Mouse (Mus musculus) ovary, postnatal 14 days (tissue): ENCODE measurements at regions not wholly inside any gene's neighbourhood (a gene's known extent, or its start where the extent isn't known, plus 50 kb on each side); places are given as distances from the start of the nearest gene placed in this dataset.

Experiments
- DNase-seq: peaks from one replicate; pipeline ENCODE4 v3.0.0; 2022; ENCODE audit warnings: low spot score

DNA sequence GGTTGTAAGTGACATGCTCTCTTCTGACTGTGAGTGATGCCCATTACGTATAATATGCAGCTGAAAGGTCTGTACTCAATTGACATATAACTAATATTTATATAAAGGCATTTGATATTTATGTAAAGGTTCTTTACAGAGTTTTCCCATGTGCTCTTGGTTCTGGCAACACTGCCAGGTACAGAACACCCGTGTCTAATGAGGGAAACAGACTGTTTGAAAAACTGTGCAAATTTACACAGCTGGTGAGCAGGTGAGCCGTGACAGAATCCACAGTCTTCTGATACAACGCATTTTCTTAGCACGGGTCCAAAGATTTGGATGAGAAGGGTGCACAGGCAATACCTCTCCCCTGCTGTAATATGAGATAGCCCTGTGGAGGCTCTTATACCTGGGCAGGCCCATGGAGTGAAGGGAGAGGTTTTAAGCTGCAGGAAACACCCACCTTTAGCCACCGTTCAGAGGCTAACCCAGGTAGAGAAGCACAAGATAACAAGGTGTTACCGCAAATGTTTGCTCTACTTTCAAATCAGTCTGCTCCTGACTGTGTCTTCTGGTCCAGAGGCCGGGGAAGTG, 161.0 kb downstream of the Foxo1 start:
- DNase-seq: no peak

DNA sequence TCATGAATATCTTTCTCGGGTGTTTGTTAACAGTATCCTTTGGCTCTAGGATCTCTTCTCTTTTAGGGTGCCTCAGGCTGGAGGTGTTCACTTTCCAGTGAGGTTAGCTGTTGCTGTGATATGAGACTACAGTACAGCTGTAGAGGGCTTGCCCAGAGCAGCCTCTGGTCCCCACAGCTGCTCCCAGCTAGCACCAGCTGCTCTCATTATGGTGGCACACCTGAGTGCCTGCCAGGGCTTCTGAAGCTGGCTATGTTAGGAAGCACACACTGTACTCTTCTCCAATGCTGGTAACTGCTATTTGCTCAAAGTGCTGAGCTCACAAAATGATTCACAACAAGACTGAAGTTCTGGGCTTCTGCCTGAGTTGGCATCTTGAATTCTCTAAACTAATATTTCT, 154.7 kb downstream of the Foxo1 start:
- DNase-seq: no peak

DNA sequence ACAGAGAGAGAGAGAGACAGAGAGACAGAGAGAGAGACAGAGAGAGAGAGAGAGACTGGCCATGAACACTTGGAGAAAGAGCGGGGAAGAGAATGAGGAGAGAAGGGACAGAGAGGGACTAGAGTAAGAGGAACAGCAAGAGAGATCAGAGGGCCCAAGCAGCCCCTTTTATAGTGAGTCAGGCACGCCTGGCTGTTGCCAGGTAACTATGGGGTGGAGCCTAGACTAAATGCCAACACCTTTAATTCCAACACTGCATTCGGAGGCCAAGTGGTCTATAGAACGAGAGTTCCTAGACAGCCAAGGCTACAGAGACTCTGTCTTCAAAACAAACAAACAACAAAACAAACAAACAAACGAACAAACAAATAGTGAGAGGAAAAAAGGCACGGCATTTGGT, 148.1 kb downstream of the Foxo1 start:
- no peak for DNase-seq

DNA sequence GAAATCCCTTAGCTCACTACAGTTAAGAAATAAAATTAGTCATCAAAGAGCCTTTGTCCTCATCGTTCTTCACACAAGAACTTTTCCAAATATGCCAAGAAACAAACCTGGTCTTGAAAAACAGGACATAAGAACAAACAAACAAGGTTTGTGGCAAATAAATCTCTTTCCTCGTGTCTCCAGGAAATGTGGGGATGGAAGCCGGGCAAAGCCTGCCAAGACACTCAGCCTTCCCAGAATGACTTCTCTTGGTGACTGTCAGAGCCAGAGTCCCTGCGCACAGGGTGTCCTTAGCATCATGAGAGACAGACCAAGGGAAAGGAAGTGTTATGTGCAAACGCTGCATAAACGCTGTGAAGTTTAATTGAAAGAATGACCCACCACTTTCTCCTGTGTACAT, 147.2 kb downstream of the Foxo1 start:
- DNase-seq: no peak

DNA sequence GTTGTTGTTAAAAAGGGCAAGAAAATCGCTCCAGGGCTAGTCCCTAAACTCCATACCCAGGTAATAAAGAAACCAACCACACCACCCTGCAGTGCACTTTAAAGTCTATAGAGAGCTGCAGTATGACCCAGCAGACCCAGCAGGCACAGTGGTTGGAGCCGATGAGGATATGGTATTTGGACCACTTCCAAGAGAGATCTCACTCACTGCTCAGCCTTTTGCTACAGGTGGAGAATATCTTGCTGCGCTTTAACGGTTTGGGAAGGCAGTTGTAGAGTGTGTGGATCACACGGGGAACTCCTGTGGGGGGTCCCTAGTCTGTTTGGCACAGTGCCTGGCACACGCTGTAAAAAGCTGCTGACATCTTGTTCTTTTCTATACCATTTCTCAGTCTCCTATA, 145.9 kb downstream of the Foxo1 start:
- DNase-seq: no peak

DNA sequence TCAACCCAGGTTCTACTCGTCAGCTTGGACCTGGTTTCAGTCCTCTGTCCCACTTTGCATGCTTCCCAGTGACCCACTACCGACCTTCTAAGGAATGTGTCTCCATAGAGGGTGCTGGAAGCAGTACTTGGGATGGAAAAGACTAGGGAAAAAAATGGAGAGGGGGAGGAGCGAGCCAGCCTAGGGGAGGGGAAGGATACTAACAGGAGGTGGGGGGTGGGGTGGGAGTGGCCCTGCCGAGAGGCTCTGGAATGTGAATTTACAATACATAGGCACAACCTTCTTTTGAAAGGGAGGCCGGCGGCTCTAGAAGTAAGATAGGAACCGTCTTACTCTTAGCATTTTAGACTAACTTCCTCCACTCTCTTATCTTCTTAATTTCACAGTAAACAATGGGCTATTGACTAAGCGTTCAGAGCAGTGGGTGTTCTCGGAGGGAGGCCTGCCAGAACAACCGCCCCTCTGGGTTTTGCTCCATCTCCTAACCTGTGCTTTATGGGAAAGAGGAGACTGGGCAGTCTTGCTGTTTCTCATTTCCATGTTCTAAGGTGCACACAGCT, 145.1 kb downstream of the Foxo1 start:
- DNase-seq: no peak

DNA sequence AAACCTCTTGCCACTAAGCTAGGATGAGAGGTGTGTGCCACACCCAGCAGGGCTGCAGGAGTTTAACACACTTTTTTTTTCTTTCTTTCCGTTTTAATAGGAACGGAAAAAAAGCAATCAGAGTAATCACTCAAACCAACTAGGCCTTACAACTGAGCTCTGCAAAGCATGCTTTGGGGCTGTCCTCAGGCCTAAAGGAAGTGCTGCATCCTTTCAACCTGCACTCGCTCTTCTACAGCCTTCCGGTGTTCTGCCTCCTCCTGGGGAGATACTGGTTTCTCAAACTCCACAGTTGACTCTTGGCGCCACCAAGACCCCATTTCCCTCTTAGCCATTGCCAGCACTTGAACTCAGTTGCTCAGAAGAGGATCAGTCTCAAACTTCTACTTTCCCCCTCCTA, 143.2 kb downstream of the Foxo1 start:
- DNase-seq: no peak

DNA sequence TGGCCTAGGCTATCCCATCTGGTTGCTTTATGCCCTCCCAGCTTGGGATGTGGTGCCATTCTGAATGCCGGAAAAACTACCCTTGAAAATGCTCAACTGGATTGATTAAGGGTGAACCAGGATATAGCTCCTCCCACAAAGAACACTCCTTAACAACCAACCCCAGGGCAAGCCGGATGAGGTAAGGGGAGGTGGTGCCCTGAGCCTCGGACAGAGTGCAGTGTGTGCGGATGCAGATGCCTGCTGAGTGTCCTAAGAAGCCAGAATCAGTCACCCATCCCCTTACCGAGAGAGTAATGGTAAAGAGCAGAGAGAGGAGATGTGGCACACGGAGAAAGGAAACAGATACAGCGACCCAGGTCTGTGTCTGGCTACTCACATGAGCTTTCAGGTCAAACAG, 141.3 kb downstream of the Foxo1 start:
- DNase-seq: no peak

DNA sequence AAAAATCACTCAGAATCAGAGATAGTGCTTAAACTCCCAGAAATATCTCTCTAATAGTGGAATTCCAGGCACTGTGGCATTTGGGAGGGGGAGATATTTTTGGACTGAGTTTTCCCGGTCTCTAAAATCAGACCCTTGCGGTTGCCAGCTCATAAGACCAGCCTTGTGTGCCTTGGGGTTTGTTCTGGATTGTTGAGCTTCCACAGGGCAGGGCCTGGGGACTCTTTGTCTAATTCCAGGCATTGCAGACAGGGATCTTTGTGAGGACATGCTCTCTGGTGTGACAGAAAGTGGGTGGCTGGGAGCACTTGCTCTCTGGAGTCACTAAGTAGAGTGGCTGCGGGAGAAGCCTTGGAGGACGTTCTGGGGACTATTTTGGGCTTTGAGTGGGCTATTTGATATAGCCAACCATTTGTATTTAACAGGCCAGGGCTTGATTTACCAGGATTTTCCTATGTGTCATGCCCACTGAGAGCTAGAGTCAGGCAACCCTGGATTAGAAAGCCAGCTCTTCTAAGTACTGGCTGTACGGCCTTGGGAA, 138.7 kb downstream of the Foxo1 start:
- no peak for DNase-seq

DNA sequence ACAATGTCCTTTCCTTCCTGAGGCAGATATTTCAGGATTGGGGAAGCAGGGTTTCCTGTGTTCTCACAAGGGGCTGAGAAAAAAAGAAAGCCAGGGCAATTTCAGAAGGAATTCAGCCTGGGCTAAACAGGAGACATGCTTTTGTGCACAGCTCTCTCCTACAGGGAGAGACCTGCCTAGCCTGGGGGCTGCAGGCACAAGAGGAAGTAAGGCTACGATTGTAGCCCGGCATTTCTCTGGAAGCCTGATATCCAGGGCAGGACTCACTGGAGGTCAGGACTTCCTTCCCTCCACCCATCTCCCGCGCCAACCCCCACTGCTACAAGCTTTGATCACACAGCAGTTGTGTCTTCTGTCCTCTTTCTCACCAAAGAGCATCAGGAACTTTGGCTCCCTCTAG, 136.5 kb downstream of the Foxo1 start:
- no peak for DNase-seq

DNA sequence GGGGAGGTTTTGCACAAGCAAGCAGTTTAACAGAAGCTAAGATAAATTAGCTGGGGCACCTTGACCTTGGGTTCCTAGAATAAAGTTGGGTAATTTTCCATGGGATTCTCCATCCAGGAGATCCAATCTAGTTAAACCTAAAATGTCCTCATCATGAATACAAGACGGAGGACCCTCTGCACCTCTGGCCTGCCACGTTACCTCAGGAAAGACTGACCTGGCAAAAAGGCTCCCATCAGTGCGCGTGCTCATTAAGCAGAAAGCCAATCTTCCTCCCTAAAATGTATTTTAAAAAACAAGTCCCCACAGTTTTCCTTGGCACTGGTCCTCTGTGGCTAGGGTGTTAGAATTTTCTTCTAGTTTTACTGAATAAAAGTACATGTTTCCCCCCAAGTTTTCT, 134.9 kb downstream of the Foxo1 start:
- DNase-seq: no peak
